Mouse (Mus musculus) mature B cell (primary cell): ENCODE results near the gene B130006D01Rik.

Source experiments
- in situ Hi-C: fragments of 300-500 bp; cut with MboI; formaldehyde crosslinking; loops from 2 replicates; pipeline ENCODE4 v1.14.3; 2019

Gene B130006D01Rik

GRCm38 (mm10) chr11:95770720-95771364 is 47.5 kb downstream of the B130006D01Rik start:
- in situ Hi-C loops, result no loop called here

GRCm38 (mm10) chr11:95771665-95772064 is 48.3 kb downstream of the B130006D01Rik start:
- in situ Hi-C loops, result no loop called here

GRCm38 (mm10) chr11:95773264-95773663 is 49.9 kb downstream of the B130006D01Rik start:
- in situ Hi-C loops, result no loop called here
